Mouse (Mus musculus) stomach, postnatal 0 days (tissue): ENCODE data around the gene Wdfy1. TPM values are rescaled to one million over a fixed set of nuclear protein-coding genes. Genes with fewer than 3 reads are reported as not detected.

Experiments
- ATAC-seq: fragments of 200-750 bp; cut with Nextera tagmentation; 2 replicates; pipeline ENCODE4 v1.8.0; 2017; ENCODE audit not compliant: low FRiP score, low TSS enrichment
- DNase-seq: peaks from one replicate; pipeline ENCODE4 v3.0.0-alpha.2; 2016; ENCODE audit warnings: low spot score
- H3K27ac ChIP-seq: fragments of 300-500 bp; sonication (generic); replicated peaks from 2 replicates; pipeline ENCODE4 v1.5.1; 2014; ENCODE audit warnings: mild to moderate bottlenecking, control low read depth
- H3K27me3 ChIP-seq: fragments of 300-500 bp; sonication (generic); 2 replicates; pipeline ENCODE4 v1.6.1; 2014; ENCODE audit warnings: low read length; ENCODE audit not compliant: control insufficient read depth, insufficient read depth
- H3K36me3 ChIP-seq: fragments of 300-500 bp; sonication (generic); 2 replicates; pipeline ENCODE4 v1.6.1; 2014; ENCODE audit warnings: low read length, mixed read lengths; ENCODE audit not compliant: control insufficient read depth, insufficient read depth
- H3K4me1 ChIP-seq: fragments of 300-500 bp; sonication (generic); replicated peaks from 2 replicates; pipeline ENCODE4 v1.6.1; 2014; ENCODE audit warnings: antibody characterized with exemption; ENCODE audit not compliant: control insufficient read depth, insufficient read depth
- H3K4me2 ChIP-seq: fragments of 300-500 bp; sonication (generic); replicated peaks from 2 replicates; pipeline ENCODE4 v1.6.1; 2014; ENCODE audit warnings: low read depth, mild to moderate bottlenecking, control low read depth, moderate library complexity
- H3K4me3 ChIP-seq: fragments of 300-500 bp; sonication (generic); 2 replicates; pipeline ENCODE4 v1.5.1; 2014; ENCODE audit warnings: low read depth, low read length, control low read depth
- H3K9ac ChIP-seq: fragments of 300-500 bp; sonication (generic); 2 replicates; pipeline ENCODE4 v1.6.1; 2014; ENCODE audit warnings: mild to moderate bottlenecking, low read length, control low read depth, mixed read lengths
- H3K9me3 ChIP-seq: fragments of 300-500 bp; sonication (generic); 2 replicates; pipeline ENCODE4 v1.6.1; 2016; ENCODE audit warnings: low read length; ENCODE audit not compliant: control insufficient read depth
- CTCF ChIP-seq: IDR thresholded peaks from 2 replicates; pipeline ENCODE4 v1.5.1; 2016; ENCODE audit warnings: antibody characterized with exemption, low read depth, mild to moderate bottlenecking, moderate library complexity
- EP300 ChIP-seq: optimal IDR thresholded peaks from 2 replicates; pipeline ENCODE3; 2016; ENCODE audit warnings: antibody characterized with exemption
- WGBS: fragments of 180-500 bp; shearing (Covaris S2); extraction: QIAGEN DNeasy Blood & Tissue Kit; methylation state at CpG from one replicate; pipeline ENCODE4 v1.1.7; 2014; 5-methylcytosine and 5-hydroxymethylcytosine counted together
- polyA plus RNA-seq: library from polyadenylated mRNA; unstranded; fragments of >200 nt; fragmentation: Nextera tagmentation; extraction: Ambion mirVana; gene quantifications from 2 replicates; pipeline ENCODE4 v1.2.1, GENCODE M21; 2015

Wdfy1 gene
- polyA plus RNA-seq, 1 experiment from 2014 or later = 32.6 TPM

- H3K4me1 ChIP-seq = peaks cover 4% of the 10 kb centered on the region
- 48% methylated on average over 16 of the region's 16 CpGs for WGBS
These were observed 13.4 kb downstream of the Wdfy1 start for GRCm38 (mm10) chr1:79762282-79763250.

GRCm38 (mm10) chr1:79761917-79762271 lies 14.0 kb downstream of the Wdfy1 start:
- Histone ChIP-seq H3K36me3 (no peaks in the 10 kb centered on the region), H3K9me3 (no peaks in the 10 kb centered on the region), H3K4me3 (peak overlapping the region; percentile 74), H3K27me3 (no peaks in the 10 kb centered on the region), H3K9ac (no peak overlapping the region), H3K27ac (no peak overlapping the region), H3K4me2 (peak overlapping the region; percentile 81), H3K4me1 (peaks cover 4% of the 10 kb centered on the region)
- WGBS = 2% methylated on average over 6 of the region's 6 CpGs
- peak; percentile 19 for ATAC-seq
- DNase-seq = no peak
- no peak for TF ChIP-seq CTCF

More at GRCm38 (mm10) chr1:79762282-79763250, 13.4 kb downstream of the Wdfy1 start:
- H3K4me3 ChIP-seq = no peak overlapping the region
- H3K27me3 ChIP-seq = no peaks in the 10 kb centered on the region
- peak overlapping the region; percentile 81; the same call in 1 of the 2 replicates for H3K4me2 ChIP-seq
- no peaks in the 10 kb centered on the region for H3K36me3 ChIP-seq
- TF ChIP-seq EP300 = no peak
- no peak overlapping the region for H3K27ac ChIP-seq
- no peaks in the 10 kb centered on the region for H3K9me3 ChIP-seq
- no peak for DNase-seq
- H3K9ac ChIP-seq = no peak overlapping the region
- no peak for ATAC-seq

GRCm38 (mm10) chr1:79761106-79761916 lies 14.6 kb downstream of the Wdfy1 start:
- Histone ChIP-seq H3K4me3 (peak overlapping the region; percentile 74), H3K9ac (peak overlapping the region; percentile 80), H3K9me3 (no peaks in the 10 kb centered on the region), H3K36me3 (no peaks in the 10 kb centered on the region), H3K27ac (0 out of 2 replicates have a peak overlapping the region, but pooled peaks have one; percentile 45), H3K27me3 (no peaks in the 10 kb centered on the region), H3K4me1 (peaks cover 4% of the 10 kb centered on the region), H3K4me2 (peak overlapping the region; percentile 81)
- ATAC-seq = peak; percentile 98
- TF ChIP-seq CTCF (no peak), EP300 (no peak)
- peak; percentile 85 for DNase-seq
- WGBS = under 1% methylated on average over 61 of the region's 65 CpGs

- WGBS = 5% methylated on average over 11 of the region's 11 CpGs
- Histone ChIP-seq H3K4me3 (peak overlapping the region; percentile 74), H3K27ac (no peak overlapping the region), H3K9ac (peak overlapping the region; percentile 80), H3K4me2 (peak overlapping the region; percentile 81), H3K9me3 (no peaks in the 10 kb centered on the region), H3K36me3 (no peaks in the 10 kb centered on the region), H3K4me1 (peaks cover 4% of the 10 kb centered on the region), H3K27me3 (no peaks in the 10 kb centered on the region)
- TF ChIP-seq CTCF (no peak), EP300 (no peak)
- DNase-seq = peak; percentile 39
- ATAC-seq = peak; percentile 17; the same call in 1 of the 2 replicates
These were observed 15.3 kb downstream of the Wdfy1 start for GRCm38 (mm10) chr1:79760656-79761055.

GRCm38 (mm10) chr1:79759436-79759972 lies 16.4 kb downstream of the Wdfy1 start:
- WGBS = 44% methylated on average over 5 of the region's 5 CpGs
- DNase-seq (no peak), ATAC-seq (no peak)
- Histone ChIP-seq H3K4me2 (peak overlapping the region; percentile 81; the same call in 1 of the 2 replicates), H3K9ac (no peak overlapping the region), H3K36me3 (no peaks in the 10 kb centered on the region), H3K4me1 (peaks cover 4% of the 10 kb centered on the region), H3K27me3 (no peaks in the 10 kb centered on the region), H3K27ac (no peak overlapping the region), H3K9me3 (no peaks in the 10 kb centered on the region), H3K4me3 (no peak overlapping the region)
- TF ChIP-seq CTCF (no peak), EP300 (no peak)
